Mouse (Mus musculus): ENCODE results near the gene Nploc4.

Nploc4 gene

DNA sequence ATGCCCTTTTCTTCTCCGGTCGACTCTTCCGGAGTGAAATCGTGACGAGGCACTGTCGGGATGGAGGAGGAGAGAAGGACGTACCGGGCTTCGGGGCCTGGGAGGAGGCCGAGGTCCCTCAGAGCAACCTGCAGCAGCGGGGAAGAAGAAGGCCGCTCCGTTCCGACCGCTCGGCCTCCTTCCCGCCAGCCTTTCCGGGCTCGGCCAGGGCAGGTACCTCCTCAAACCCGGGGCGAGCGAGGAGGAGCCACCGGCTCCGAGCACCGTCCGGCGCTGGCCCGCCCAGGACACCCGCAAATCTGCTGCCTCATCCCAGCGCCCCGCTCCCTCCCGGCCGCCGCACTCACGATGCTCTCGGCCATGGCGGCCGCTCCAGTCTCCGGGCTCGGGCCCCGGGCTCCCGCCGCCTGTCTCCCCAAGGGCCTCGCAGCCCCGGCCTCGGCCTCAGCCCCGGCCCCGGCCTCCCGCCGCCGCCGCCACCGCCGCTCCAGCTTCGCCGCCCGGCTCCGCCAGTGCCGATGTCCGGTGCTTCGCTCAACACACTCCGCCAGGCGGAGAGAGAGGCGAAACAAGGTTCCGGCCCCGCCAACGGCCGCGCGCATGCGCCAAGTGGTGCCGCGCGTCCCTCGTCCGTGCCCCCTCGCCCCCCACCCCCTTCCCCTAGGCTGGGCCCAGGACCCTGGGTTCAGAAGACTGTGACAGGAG is at the start of gene Nploc4:
TSS of gene Nploc4 (minus strand) at position 557 of the 705 bp plus-strand sequence.
- DNase-seq (ENCODE audit: extremely low spot score): peak; percentile 95

- no peak for DNase-seq (ENCODE audit: extremely low spot score)
These were observed 47.7 kb upstream of the Nploc4 start for GRCm38 (mm10) chr11:120485251-120485650.

DNA sequence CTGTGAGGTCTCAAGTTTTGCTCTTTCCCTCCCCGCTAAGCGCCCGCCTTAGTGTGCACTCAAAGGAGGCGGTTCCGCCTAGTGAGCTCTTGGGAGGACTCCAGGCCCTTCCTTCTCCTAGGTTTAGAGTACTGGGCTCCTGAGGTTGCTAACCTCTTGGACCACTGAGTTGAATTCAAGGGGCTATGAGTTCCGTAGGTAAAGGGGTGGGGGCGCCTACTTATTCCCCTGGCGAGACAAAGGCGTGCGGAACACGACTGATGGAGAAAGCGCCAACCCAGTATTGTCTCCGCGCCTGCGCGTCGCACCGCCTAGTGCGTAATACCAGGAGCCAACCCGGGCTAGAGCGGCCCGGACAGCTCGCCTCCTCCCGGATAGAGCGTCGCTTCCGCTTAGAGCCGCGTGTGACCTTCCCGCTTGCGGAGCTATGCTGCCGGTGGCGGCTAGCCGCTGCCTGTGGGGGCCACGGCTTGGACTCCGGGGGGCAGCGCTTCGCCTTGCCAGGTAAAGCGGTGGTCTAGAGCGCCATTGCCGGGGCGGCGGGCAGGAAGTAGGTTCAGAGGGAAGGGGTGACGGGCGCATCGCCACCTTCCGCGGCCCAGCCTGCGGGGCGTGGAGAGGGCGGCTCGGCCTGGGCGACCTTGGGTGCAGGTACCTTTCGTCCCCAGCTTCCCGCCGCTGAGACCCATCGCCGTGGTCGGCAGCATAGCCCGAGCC is 46.9 kb upstream of the Nploc4 start, which contains the start of gene Mrpl12:
TSS of gene Mrpl12 (plus strand) at position 349 of the 717 bp plus-strand sequence.
- DNase-seq (ENCODE audit: extremely low spot score): peak; percentile 91

- DNase-seq (ENCODE audit: extremely low spot score): no peak
These were observed 46.0 kb upstream of the Nploc4 start for GRCm38 (mm10) chr11:120483448-120483934.

GRCm38 (mm10) chr11:120472052-120472451 is 34.5 kb upstream of the Nploc4 start:
- no peak for DNase-seq (ENCODE audit: extremely low spot score)

DNA sequence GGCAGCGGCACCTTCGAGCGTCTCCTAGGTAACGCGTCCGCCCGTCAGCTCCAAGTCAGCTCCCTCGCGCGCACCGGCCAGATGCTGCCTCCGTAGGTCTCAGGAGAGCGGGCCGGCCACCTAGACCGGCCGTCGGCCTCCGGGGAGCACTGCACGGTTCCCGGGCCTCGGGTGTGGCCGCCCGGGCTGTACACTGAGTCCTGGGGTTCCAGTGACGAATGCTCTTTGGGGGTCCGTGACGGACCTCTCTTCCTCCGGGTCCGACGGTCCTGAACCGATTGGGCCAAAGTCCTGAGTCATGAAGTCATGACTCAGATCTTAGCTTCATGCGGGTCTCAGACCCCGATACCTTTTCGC is 30.2 kb upstream of the Nploc4 start:
- DNase-seq (ENCODE audit: extremely low spot score): no peak

DNA sequence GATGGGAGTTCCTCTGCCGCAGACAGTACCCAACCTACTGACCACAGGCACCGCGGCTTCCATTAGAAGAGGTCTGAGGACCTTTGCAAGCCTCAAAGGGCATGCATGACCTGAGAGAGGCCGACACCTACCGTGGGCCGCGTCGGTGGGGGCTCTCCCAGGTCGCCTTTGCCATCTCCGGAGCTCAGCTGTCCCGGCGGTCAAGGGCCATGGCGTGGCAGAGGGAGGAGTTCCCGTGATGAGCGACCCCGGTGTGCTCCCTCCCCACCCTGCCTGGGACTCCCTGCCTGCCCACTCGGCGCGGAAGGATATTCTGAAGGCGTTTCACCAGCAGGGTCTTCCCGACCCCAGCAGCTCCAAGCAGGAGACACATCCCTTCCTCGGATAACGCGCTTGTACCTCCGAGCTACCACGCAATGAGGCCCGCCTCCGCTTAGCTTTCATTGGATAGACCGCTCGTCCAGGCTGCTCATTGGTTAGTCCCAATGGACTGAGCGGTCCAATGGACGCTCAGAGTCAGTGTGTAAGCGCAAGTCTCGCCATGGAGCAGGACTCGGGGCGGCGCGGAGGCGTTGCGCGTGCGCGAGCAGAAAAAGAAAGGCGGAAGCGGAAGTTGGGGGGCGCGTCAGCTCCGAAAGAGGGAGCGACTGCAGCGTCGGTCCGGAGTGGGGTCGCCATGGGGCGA is 29.7 kb upstream of the Nploc4 start, which contains the start of gene Arl16:
TSS of gene Arl16 (minus strand) at position 557 of the 685 bp plus-strand sequence.
- peak; percentile 97 for DNase-seq (ENCODE audit: extremely low spot score)

DNA sequence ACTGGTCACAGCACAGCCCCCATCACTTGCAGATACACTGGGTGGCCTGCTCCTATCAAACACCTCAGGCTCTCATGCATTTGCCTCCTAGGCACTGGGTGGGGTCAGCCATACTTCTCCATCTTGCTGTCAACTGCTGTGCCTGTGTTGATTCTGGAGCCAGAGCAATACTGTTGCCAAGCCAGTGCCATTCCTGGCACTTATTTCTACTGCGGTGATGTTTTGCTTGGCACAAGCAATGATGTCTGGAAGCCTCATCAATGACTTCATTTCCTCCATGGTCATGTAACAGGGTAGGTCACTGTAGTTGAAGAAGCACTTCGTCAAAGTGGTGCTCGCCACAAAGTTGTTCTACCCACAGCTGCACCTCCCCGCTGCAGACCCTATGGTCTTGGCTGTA is 28.0 kb upstream of the Nploc4 start:
- DNase-seq (ENCODE audit: extremely low spot score): no peak

DNA sequence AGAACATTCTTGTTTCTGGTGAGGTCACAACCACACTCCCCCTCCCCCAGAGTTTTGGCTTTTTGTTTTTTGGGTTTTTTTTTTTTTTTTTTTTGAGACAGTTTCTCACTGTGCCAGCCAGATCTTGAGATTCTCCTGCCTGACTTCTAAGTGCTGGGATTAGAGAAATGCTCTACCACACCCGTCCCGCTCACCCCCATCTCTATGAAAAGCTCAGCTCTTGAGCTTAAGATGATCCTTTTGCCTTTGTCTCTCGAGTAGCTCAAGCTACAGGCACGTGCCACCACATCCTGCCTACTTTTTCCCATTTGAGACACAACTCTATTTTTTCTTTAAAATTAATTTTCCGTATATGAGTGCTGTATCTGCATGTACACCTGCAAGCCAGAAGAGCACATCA is 26.9 kb upstream of the Nploc4 start:
- no peak for DNase-seq (ENCODE audit: extremely low spot score)

GRCm38 (mm10) chr11:120463536-120463935 is 26.0 kb upstream of the Nploc4 start:
- no peak for DNase-seq (ENCODE audit: extremely low spot score)

DNA sequence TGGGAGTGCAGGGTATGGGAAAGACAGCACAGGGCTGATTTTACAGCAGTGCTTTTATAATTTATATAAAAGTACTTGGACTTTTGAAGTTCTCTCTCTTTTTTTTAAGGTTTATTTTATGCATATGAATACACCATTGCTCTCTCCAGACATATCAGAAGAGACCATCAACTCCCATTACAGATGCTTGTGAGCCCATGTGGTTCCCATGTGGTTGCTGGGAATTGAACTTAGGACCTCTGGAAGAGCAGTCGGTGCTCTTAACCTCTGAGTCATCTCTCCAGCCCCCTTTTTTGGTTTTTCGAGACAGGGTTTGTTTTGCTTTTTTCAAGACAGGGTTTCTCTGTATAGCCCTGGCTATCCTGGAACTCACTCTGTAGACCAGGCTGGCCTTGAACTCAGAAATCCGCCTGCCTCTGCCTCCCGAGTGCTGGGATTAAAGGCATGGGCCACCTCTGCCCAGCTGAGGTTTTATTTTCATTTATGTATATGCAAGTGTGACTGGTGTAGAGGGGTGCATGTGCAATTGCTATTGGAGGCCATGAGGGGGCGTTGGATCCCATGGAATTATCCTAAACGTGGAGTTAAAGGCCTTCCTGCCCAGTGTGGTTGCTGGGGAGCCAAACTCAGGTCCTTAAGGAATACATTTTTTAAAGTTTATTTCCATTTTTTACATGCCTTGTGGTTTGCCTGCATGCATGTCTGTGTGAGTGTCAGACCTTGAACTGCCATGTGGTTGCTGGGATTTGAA is 21.5 kb upstream of the Nploc4 start:
- no peak for DNase-seq (ENCODE audit: extremely low spot score)

DNA sequence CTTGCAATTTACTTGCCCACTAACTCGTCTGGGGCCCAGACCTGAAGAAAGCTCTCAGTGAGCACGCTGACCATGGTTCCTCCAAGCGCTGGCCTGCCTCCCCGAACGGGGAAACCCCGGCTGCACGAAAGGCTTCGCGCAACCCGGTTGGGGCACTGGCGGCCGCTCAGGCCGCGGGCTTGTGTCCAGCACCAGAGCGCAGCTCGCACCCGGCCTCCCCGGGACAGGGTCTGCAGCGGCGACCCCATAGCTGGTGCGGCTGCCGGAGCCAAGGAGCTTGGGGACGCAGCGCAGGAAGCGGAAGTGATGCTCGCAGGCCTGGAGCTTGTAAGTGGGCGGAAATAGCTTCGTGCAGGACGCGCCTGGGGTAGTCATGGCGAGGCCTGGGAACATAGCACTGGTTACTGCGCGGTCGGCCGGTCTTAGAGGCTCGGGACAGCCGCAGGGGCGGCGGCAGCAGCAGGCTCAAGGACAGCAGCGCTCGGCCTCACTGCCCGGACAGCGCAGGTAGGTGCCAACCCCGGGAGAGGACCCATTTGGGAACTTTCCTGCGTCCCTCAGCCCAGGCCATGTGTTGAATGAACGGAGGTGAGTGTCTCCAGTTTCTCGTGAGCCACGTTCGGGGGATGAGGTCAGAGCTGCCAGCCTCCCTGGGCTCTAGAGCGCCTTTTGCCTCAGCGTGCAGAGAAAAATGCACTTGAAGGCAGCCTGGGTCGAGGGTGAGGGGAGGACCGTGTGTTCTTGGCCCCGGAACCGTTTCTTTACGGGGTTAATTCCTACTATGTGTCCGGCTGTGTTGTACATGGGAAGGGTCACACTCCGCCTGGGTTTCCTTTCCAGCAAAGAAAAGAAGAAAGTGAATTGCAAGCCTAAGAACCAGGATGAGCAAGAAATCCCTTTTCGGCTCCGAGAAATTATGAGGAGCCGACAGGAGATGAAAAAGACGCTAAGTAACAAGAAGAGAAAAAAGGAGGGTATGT is 20.6 kb upstream of the Nploc4 start, which contains the start of the genes Oxld1 and Ccdc137:
TSS of gene Oxld1 (minus strand) at position 297 of the 980 bp plus-strand sequence.
TSS of gene Ccdc137 (plus strand) at position 344 of the 980 bp plus-strand sequence.
- peak; percentile 85 for DNase-seq (ENCODE audit: extremely low spot score)

- no peak for DNase-seq (ENCODE audit: extremely low spot score)
These were observed 19.9 kb upstream of the Nploc4 start for GRCm38 (mm10) chr11:120457370-120457769.

GRCm38 (mm10) chr11:120455413-120455812 is 17.9 kb upstream of the Nploc4 start:
- no peak for DNase-seq (ENCODE audit: extremely low spot score)

DNA sequence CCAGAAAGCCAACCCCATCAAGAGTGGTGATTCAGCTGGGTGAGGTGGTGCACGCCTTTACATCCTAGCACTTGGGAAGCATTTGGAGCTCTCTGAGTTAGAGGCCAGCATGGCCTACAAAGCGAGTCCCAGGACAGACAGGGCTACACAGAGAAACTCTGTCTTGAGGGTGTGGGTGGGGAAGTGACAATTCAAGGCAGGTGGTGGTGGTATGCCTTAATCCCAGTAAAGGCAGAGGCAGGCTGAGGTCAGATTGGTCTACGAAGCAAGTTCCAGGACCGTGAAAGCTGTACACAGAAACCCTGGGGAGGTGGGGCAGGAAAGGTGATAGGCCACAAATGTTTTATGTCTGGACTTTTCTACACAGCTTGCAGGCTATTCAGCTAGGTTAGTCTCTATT is 17.5 kb upstream of the Nploc4 start:
- DNase-seq (ENCODE audit: extremely low spot score): no peak

- no peak for DNase-seq (ENCODE audit: extremely low spot score)
These were observed 15.8 kb upstream of the Nploc4 start, which contains the start of gene Pde6g for GRCm38 (mm10) chr11:120453306-120453705. Pde6g (minus strand) TSS chr11:120453500.

DNA sequence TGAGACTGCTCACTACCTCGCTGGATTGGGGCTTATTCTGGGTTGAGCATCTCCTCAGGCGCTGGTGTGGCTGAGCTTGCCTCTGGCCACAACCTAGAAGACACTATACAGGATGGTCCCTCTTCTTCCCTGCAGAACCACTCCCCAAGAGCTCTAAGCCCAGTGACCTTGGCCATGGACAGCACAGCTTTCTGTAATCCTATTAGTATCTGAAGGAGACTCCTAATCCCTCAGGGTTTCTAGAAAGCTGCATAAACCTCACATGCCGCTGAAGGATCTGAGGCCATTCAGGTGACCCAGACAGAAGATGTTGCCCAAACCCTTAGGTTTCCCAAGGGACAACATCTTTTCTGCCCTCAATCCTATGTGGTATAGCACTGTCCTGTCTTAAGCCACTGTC is 14.7 kb upstream of the Nploc4 start:
- no peak for DNase-seq (ENCODE audit: extremely low spot score)

- DNase-seq (ENCODE audit: extremely low spot score): no peak
These were observed 9.7 kb upstream of the Nploc4 start for GRCm38 (mm10) chr11:120447179-120447578.

DNA sequence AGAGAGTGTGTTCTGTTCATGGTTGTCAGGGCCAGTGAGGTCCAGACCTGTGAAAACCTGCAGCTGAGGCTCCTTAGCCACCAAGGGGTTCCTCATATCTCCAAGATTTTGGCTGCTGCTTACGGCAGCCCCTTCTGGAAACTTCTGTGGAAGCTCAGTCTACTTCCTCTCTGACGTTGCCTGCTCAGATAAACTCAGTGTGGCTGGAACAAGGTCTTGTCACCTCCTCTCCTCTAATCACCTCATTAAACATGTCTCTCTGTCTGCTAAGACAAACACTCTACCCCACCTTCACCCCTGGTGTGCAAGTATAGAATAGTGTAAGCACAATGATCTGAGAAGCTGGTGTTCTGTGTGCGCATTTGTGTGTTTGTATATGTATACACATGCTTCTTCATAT is 8.0 kb upstream of the Nploc4 start:
- DNase-seq (ENCODE audit: extremely low spot score): no peak

GRCm38 (mm10) chr11:120444106-120444505 is 6.6 kb upstream of the Nploc4 start:
- no peak for DNase-seq (ENCODE audit: extremely low spot score)

Data from embryo, embryonic 9.5 days (tissue).